Mouse (Mus musculus) erythroblast, embryonic 14.5 days (primary cell): ENCODE results near the gene Susd6.

ENCODE experiments used
- GATA1 ChIP-seq: IDR thresholded peaks from 2 replicates; pipeline ENCODE4 v1.6.1; 2012; ENCODE audit warnings: low read length, inconsistent platforms, mixed read lengths
- TAL1 ChIP-seq: IDR thresholded peaks from 3 replicates; pipeline ENCODE4 v1.6.1; 2012; ENCODE audit warnings: low read length, inconsistent platforms, mixed read lengths

- TF ChIP-seq TAL1 (no peak), GATA1 (no peak)
These were observed 90.8 kb downstream of the Susd6 start for GRCm38 (mm10) chr12:80881121-80881520.
